Mouse (Mus musculus) kidney, postnatal 0 days (tissue): Measurements from ENCODE around the gene A130010J15Rik. TPM values are rescaled to one million over a fixed set of nuclear protein-coding genes. Genes with fewer than 3 reads are reported as not detected.

Source experiments
- ATAC-seq: fragments of 200-750 bp; cut with Nextera tagmentation; replicated peaks from 2 replicates; pipeline ENCODE4 v1.8.0; 2017; ENCODE audit warnings: low read depth, moderate number of reproducible peaks, moderate TSS enrichment, moderate library complexity; ENCODE audit not compliant: low FRiP score
- DNase-seq: peaks from one replicate; pipeline ENCODE4 v3.0.0-alpha.2; 2016; ENCODE audit warnings: low spot score
- H3K27ac ChIP-seq: fragments of 300-500 bp; sonication (generic); 2 replicates; pipeline ENCODE4 v1.5.1; 2014; ENCODE audit warnings: mild to moderate bottlenecking
- H3K27me3 ChIP-seq: fragments of 300-500 bp; sonication (generic); 2 replicates; pipeline ENCODE4 v1.6.1; 2014; ENCODE audit warnings: low read length, mixed read lengths; ENCODE audit not compliant: insufficient read depth
- H3K36me3 ChIP-seq: fragments of 300-500 bp; sonication (generic); 2 replicates; pipeline ENCODE4 v1.6.1; 2014; ENCODE audit warnings: low read length, mixed read lengths; ENCODE audit not compliant: insufficient read depth
- H3K4me1 ChIP-seq: fragments of 300-500 bp; sonication (generic); replicated peaks from 2 replicates; pipeline ENCODE4 v1.6.1; 2014; ENCODE audit warnings: antibody characterized with exemption, low read length, mixed read lengths; ENCODE audit not compliant: insufficient read depth
- H3K4me2 ChIP-seq: fragments of 300-500 bp; sonication (generic); 2 replicates; pipeline ENCODE4 v1.6.1; 2014; ENCODE audit warnings: mild to moderate bottlenecking, low read length, moderate library complexity, mixed read lengths
- H3K4me3 ChIP-seq: fragments of 300-500 bp; sonication (generic); replicated peaks from 2 replicates; pipeline ENCODE4 v1.5.1; 2014; ENCODE audit warnings: low read depth, low read length
- H3K9ac ChIP-seq: fragments of 300-500 bp; sonication (generic); 2 replicates; pipeline ENCODE4 v1.6.1; 2014; ENCODE audit warnings: low read depth, low read length
- H3K9me3 ChIP-seq: fragments of 300-500 bp; sonication (generic); replicated peaks from 2 replicates; pipeline ENCODE4 v1.6.1; 2016; ENCODE audit warnings: low read length, inconsistent platforms, mixed read lengths
- CTCF ChIP-seq: IDR thresholded peaks from 2 replicates; pipeline ENCODE4 v1.5.1; 2016; ENCODE audit warnings: antibody characterized with exemption, low read depth, mild to moderate bottlenecking, moderate library complexity
- WGBS: fragments of 180-500 bp; shearing (Covaris S2); extraction: QIAGEN DNeasy Blood & Tissue Kit; methylation state at CpG from one replicate; pipeline ENCODE4 v1.1.7; 2014; 5-methylcytosine and 5-hydroxymethylcytosine counted together
- polyA plus RNA-seq: library from polyadenylated mRNA; unstranded; fragments of >200 nt; fragmentation: Nextera tagmentation; extraction: Ambion mirVana; gene quantifications from 2 replicates; pipeline ENCODE4 v1.2.1, GENCODE M21; 2015

The A130010J15Rik gene
- polyA plus RNA-seq, 1 experiment from 2014 or later = 10.7 TPM

DNA sequence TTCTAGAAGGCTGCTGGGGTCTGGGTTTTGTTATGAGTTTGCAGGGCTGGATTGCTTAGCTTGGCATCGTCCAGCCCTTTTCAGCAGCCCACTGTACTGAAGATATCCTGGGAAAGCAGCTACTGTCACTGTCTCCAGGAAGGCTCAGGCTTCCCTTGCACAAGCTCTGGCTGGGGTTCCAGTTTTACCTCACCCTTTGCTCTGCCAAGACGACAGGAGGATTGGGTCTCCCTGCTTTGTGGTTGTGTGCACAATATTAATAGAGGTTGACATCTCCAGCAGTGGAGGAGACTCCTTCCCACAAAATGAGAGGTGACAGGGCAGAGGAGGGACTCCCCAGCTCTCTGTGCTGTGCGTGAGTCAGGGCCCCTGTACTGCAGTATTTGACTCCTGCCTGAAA, 18.6 kb upstream of the A130010J15Rik start:
- Histone ChIP-seq H3K27ac (no peak overlapping the region), H3K27me3 (no peaks in the 10 kb centered on the region), H3K9me3 (no peaks in the 10 kb centered on the region), H3K9ac (no peak overlapping the region), H3K4me2 (no peak overlapping the region), H3K36me3 (no peaks in the 10 kb centered on the region), H3K4me3 (no peak overlapping the region), H3K4me1 (0 out of 2 replicates have a peak, but pooled peaks cover 3% of the 10 kb centered on the region)
- TF ChIP-seq CTCF = no peak
- ATAC-seq = no peak
- DNase-seq = no peak
- WGBS = 62% methylated on average over 3 of the region's 3 CpGs

DNA sequence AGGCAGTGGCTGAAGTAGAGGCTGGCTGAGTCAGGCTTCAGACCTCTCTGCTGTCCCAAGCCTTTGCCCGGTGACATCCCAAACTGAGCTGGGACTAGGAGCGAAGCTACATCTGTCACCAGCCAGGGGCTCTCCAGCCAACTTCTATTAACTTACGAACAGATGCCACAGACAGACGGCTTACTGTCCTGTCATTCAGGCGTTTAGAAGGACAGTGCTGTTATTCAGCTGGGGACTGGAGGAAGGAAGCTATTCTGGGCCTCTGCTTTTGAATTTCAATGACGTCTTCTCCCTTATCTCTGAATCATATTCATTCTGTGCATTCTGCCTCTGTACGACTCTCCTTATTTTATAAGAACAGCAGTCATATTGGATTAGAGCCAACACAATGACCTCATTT, 16.7 kb upstream of the A130010J15Rik start:
- Histone ChIP-seq H3K27ac (no peak overlapping the region), H3K4me3 (no peak overlapping the region), H3K4me2 (no peak overlapping the region), H3K4me1 (peaks cover 3% of the 10 kb centered on the region; the same call in 1 of the 2 replicates), H3K27me3 (no peaks in the 10 kb centered on the region), H3K9me3 (no peaks in the 10 kb centered on the region), H3K36me3 (no peaks in the 10 kb centered on the region), H3K9ac (no peak overlapping the region)
- ATAC-seq (no peak), DNase-seq (no peak)
- WGBS = 47% methylated on average over 7 of the region's 7 CpGs
- no peak for TF ChIP-seq CTCF

DNA sequence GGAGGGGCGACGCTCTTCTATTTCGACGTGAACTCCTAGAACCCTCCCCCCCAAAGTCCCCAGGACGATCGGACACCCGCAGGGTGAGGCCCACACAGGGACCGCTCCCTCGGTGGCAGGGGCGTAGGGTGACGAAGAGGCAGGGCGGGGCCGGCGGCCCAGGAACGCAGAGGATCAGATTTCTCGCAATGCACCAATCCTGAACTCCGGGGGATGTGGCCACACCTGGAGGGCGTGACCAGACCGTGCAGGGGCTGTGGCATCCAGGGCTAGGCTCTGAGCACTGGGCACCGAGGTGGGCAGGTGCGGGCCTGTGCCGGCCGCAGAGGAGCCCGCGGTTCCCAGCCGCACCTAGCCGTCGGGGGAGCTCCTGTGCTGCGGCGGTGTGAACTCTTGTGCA, 15.0 kb upstream of the A130010J15Rik start, which contains the start of gene Irf6:
Gene Irf6 (plus strand): TSS at position 240 of the 400 bp plus-strand sequence.
- DNase-seq (peak; percentile 84), ATAC-seq (peak; percentile 97)
- Histone ChIP-seq H3K4me2 (peak within 1 kb of the TSS; percentile 69), H3K27ac (peak within 1 kb of the TSS; percentile 68), H3K9ac (peak within 1 kb of the TSS; percentile 55), H3K9me3 (no peaks in the 10 kb centered on the region), H3K4me1 (peaks cover 3% of the 10 kb centered on the region; the same call in 1 of the 2 replicates), H3K36me3 (no peaks in the 10 kb centered on the region), H3K27me3 (no peaks in the 10 kb centered on the region), H3K4me3 (peak within 1 kb of the TSS; percentile 49)
- WGBS = under 1% methylated on average over 30 of the region's 30 CpGs
- TF ChIP-seq CTCF = no peak

DNA sequence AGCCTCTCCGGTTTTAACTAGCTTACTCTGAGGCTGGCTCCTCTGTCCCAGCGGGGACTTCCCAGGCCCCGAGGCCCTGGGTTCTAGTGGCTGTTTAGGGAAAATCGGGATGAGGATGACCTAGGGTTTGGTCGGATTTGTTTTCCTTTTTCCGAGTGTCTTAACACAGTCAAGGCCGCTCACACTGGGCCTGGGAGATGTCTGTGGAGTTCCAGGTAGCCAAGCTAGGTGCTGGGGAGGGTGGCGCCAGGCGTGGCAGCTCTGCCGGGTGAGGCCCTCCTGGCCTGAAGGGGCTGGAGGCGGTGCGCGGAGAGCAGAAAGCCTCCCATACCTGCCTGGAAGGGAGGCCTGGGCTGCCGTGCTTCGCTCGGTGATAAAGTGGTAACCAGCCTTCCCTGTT, 14.3 kb upstream of the A130010J15Rik start:
- H3K4me2 ChIP-seq = peak overlapping the region; percentile 69
- H3K4me3 ChIP-seq = peak overlapping the region; percentile 49
- peak overlapping the region; percentile 55 for H3K9ac ChIP-seq
- DNase-seq = no peak
- H3K9me3 ChIP-seq = no peaks in the 10 kb centered on the region
- H3K27ac ChIP-seq = peak overlapping the region; percentile 68
- H3K4me1 ChIP-seq = peaks cover 3% of the 10 kb centered on the region; the same call in 1 of the 2 replicates
- H3K27me3 ChIP-seq = no peaks in the 10 kb centered on the region
- no peak for ATAC-seq
- 12% methylated on average over 16 of the region's 16 CpGs for WGBS
- TF ChIP-seq CTCF = no peak
- no peaks in the 10 kb centered on the region for H3K36me3 ChIP-seq

DNA sequence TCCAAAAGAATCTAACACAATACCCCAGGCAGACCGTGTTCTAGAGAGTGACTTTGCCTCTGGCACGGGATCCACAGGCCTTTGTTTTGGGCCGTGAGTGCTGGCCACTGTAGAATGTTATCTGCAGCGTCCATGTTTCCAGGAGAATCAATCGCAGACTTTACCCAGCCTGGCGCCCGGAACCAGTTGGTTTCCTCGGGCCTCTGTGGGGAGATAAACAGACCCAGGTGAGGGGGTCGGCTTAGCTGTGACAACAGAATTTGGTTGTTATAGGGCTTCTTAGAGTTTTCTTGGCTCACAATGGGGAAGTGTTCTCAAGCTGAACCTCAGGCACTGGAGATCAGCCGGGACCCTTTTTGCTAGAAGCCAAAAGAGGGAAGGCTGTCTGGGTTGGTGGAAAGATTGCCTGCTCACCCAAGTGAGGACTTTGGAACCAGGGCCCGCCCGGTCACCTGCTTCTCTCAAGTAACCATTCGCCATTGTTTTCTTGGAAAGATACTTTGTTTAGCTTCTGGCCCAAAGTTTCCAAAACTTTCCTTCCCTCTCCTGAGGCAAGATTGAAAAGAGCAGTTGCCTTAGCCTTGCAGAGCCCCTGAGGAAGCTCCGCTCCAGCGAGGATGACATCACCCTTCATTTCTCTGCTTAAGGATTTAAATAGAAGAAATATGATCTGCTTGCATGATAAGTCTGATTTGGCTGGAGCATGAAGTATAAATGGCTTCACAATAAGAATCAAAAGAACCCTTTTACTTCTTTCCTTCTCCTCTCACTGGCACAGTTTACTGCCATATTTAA, 11.3 kb upstream of the A130010J15Rik start:
- Histone ChIP-seq H3K27ac (no peak overlapping the region), H3K36me3 (no peaks in the 10 kb centered on the region)

DNA sequence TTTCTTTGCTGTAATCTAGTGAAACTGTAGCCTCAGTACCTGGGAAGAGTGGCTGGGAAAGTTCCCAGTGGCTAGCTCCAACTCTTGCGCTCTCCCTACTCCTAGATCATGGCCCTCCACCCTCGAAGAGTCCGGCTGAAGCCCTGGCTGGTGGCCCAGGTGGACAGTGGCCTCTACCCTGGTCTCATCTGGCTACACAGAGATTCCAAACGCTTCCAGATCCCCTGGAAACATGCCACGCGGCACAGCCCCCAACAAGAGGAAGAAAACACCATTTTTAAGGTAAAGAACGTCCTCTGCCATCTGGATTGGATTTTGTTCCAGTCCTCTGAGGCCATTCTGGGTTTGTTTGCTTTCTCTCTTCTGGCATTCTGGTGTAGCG, 10.7 kb upstream of the A130010J15Rik start:
- Histone ChIP-seq H3K36me3 (no peaks in the 10 kb centered on the region), H3K9me3 (no peaks in the 10 kb centered on the region), H3K9ac (no peak overlapping the region), H3K4me3 (no peak overlapping the region), H3K27me3 (no peaks in the 10 kb centered on the region), H3K27ac (no peak overlapping the region), H3K4me1 (peaks cover 8% of the 10 kb centered on the region), H3K4me2 (no peak overlapping the region)
- WGBS = 72% methylated on average over 8 of the region's 8 CpGs
- no peak for DNase-seq
- no peak for ATAC-seq
- no peak for TF ChIP-seq CTCF

More for the DNA sequence above, 11.3 kb upstream of the A130010J15Rik start:
- 75% methylated on average over 15 of the region's 15 CpGs for WGBS
- no peak overlapping the region for H3K4me3 ChIP-seq
- TF ChIP-seq CTCF = no peak
- no peak for ATAC-seq
- H3K9ac ChIP-seq = no peak overlapping the region
- no peaks in the 10 kb centered on the region for H3K9me3 ChIP-seq
- DNase-seq = no peak
- H3K4me1 ChIP-seq = peaks cover 8% of the 10 kb centered on the region
- H3K27me3 ChIP-seq = no peaks in the 10 kb centered on the region
- H3K4me2 ChIP-seq = no peak overlapping the region
